Mouse (Mus musculus) naive thymus-derived CD4-positive, alpha-beta T cell, adult 2 months (primary cell): ENCODE data around the gene Hcrtr1.

ENCODE experiments used
- DNase-seq: peaks from one replicate; pipeline ENCODE4 v3.0.0-alpha.2; 2011; ENCODE audit warnings: low read depth

The Hcrtr1 gene

DNA sequence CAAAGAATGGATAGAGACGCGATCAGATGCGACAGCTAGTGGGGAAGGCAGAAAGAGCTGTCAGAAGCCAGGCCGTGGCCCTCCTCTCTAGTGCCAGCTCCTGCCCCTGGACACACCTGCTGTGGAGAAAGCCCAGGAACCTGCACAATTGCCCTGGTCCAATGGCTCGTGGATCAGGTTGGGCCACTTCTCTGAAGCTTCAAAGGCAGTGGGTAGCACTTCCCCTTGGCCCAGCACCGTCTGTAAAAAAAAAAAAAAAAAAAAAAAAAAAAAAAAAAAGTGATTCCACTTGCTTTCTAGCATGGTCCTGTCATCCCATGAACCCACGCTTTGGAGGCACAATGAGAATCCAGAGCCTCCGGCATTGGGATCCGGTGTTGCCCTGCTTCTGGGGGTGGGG is 28.7 kb upstream of the Hcrtr1 start:
- DNase-seq = no peak

DNA sequence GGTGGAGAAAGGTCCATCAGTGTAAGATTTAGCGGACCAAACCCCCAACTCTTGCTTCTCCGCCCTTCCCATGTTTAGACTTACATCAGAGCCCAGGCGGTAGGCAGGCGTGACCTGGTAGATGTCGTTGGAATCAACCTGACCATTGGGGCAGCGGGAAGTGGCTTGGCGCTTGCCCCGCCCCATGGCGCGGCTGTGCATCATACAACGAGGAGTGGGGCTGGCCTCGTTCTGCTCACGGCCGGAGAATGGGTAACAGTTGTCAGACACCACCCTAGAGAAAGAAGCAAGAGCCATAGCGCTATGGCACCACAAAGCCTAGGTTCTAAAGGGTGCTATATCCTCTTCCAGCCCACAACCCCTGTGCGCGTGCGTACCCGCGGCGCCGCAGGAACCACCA is 28.2 kb upstream of the Hcrtr1 start:
- DNase-seq = no peak

DNA sequence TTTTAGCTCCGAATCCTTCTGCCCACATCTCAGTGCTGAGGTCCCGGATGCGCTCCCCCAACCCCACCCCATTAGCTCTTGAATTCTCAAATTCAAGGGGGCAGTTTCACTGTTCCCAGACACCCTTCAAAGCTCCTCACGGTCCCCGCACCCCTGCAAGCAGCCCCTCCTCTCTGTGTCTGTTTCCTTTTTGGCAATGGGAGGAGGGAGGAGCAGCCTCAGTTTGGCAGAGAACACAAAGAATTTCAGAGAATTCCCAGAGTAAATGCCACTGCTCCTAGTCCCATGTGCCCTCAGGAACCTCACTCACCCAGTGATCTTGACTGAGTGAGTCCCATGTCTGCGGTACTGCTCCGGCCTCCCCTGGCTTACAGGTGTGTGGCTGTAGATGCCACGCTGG is 27.4 kb upstream of the Hcrtr1 start:
- no peak for DNase-seq

DNA sequence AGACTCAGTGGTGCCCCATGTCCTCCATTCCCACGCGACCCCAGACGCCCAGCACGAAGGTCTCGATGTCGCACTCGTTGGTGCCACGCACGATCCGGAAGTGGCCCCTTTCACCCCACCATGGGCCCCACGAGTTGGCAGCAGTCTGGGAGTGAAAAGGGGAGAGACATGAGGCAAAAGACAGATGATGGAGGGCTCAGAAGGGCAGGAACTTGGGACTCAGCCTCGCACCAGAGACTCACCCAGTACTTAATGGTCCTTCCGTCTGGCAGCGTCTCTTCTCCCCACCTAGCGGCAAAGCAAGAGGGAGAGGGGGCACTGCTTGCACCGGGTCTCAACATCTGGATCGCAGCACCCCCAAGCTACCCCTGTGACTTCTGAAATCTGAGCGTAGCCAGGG is 26.9 kb upstream of the Hcrtr1 start:
- DNase-seq = no peak

DNA sequence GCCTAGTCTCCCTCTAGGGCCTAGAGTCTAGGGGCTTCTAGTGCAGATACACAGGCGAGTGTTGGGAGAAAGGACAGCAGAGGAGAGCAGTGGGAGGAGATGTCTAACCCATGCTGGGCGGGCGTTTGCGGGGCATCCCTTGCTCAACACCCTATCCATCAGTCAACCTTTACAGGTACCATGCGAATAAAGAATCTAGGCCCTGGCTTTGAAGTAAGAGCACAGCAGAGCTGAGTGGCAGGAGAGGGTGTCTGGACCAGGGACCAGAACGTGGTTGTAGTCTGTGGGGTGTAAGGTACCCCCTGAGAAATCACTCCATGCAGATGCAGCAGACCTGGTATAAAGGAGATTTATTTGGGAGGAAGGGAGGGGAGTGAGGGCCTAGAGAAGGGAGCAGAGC is 25.0 kb upstream of the Hcrtr1 start:
- DNase-seq = no peak

DNA sequence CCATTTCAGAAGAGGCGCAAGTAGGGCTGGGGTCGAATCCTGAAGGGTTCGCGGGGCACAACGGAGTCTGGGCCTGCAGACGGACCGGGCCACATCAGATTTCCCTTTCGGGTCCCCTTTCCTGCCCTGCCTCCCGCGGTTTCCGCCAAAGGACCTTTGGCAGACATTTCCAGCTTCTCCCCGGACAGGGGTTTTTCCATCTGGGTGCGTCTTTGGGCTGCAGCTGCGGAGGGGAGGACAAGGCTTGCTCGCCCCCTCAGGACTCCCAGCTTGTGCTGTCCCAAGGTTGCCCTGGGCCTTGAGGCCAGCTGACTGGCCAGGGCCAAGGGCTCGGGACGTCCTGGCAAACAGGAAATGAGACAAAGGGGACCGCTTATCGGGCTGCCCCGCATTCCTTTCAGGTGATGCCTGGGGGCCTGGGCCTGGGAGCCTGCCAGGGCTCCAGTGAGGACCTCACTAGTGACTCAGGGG is 24.3 kb upstream of the Hcrtr1 start:
- DNase-seq = no peak

DNA sequence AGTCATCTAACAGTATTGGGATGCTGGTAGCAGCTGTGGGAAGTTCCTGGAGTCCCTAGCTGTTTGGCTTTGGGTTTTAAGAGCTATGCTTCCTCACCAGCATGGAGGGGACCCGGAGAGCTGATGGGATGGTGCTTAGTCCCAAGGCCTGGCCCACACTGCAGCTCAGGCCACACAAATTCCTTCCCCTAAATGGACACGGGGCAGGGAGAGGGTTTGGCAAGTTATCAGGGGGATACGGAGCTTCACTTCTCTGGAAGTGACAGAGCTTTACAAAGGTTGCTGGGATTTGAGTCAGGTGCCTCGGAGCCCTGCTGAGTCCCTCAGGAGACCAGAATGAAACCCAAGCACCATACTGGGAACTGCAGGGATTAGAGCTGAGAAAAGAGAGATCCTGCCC is 22.2 kb upstream of the Hcrtr1 start:
- no peak for DNase-seq

DNA sequence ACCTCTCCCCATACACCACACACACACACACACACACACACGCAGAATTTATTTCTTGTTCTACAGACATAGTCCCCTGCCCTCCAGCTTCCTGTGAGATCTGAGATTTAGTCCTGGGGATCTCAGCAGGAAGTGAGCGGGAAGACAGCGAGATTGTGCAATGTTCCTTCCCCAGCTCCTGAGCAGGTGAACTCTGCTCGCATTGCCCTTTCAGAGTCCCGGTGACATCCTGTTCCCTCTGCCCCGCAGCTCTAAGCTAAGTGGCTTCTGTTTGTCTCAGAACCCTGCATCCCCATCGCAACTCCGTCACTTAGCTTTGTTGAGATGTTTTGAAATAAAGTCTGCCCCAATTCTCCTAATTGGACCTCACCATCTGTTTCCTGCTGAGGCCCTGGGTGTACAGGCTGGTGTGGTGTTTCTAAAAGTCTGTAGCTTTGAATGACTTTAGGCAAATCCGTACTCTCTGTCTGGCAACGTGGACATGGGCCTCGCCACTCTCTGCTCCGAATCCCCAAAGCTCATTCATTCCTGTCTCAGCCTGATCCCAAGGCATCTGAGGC is 17.7 kb upstream of the Hcrtr1 start:
- no peak for DNase-seq

DNA sequence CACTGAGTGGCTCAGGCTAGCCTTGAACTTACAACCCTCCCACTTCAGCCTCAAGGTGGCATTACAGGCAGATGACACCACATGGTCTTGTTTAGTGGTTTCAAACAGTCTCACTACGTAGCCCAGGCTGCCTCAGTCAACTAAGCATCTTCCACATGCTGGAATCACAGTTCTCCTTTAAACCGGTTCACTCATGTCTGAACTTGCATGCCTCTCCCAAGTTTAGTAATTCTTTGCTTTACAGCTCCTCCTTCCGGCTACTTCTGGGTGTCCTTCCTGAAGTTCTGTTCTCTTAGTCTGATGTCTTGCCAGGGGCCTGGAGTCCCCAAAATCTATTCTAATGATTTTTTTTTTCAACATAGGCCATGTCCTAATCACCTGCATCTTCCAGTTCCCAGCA is 15.1 kb upstream of the Hcrtr1 start:
- DNase-seq = no peak

DNA sequence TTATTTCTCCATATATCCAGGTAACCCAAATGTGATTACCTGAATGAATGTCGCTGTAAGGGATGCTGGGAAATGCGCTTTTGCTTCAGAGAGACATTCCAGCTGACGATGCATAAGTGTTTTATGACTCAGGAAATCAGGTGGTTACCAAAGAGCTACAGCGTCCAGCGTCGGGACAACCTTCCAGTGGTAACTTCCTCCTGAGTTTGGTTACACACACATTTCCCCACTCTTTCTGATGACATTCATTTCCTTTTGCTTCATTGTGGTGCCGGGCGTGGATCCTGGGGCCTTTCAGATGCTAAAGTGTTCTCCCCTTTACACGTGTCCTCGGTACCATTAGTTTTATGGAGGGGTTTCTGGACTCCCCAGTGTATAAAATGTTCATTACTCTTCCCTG is 9.2 kb upstream of the Hcrtr1 start:
- no peak for DNase-seq

DNA sequence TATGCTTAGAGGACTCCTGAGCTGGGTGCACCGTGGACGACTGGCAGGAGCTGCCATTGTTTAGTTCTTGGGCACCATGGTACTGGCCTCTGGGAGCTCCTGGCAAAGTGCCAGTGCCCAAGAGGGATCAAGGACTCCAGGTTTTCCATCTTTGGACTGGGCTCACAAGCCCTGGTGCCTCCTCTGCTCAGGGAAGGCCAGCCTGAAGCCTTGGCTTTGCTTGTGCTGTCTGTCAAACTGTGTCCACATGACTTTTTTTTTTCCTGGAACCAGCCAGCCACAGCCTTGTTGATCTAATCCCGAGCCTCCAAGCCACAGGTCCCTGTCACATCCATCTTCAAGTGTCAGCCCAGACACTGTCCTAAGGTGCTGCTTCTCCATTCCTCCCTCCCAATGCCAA is 2.6 kb upstream of the Hcrtr1 start:
- DNase-seq = no peak

DNA sequence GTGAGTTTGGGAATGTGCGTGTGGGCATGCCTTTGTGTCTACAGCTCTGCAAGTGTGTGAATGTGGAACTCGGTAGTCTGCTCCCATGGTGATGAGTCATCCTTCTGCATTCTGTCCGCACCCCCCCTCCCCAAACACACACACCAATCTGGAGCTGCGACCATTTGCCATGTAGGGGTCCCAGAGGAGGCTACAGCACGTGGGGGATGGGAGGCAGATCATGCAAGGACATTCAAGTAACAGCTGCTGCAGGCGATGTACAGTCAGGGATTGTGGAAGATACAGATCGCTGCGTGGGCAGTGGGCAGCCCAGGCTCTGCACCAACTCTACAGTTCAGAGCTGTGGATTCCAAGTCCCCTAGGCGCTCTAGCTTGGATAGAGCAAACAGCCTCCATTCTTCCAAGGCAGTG is 1.8 kb upstream of the Hcrtr1 start:
- no peak for DNase-seq

DNA sequence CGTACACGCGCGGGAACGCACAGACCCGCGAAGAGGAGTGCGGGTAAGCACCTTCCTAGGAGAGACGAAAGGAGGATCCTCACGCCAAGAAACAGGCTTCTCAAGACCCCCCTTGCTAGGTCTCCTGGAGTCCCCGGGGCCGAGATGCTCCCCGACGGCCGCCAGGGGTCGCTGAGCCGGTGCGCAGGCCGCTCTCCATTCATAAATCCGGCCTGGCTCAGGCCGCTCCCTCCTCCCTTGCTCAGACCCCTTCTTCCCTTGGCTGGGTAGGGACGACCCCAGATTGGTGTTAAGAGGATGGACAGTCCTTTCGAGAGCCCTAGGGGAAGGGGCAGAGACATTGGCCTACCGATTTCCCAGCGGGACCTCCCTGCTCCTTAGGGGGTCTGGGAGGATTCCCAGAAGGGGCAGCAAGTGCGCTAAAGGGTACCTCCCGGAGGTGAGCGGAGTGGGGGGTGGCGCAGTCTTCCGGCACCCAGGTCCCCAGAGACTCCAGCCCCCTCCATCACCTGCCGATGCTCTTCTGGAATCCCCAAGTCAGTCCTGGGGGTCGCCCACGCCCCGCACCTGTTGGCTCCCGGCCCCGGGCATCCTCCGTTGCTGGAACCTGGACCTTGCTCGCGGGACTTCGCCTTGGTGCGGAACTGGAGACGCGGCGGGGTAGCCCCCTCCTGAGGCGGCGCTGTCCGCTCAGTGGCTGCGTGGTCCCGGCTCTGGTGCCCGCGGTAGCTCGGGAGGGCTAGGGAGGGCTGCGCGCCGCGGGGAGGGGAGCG is 532 bp downstream of the Hcrtr1 start:
- peak; percentile 38 for DNase-seq

DNA sequence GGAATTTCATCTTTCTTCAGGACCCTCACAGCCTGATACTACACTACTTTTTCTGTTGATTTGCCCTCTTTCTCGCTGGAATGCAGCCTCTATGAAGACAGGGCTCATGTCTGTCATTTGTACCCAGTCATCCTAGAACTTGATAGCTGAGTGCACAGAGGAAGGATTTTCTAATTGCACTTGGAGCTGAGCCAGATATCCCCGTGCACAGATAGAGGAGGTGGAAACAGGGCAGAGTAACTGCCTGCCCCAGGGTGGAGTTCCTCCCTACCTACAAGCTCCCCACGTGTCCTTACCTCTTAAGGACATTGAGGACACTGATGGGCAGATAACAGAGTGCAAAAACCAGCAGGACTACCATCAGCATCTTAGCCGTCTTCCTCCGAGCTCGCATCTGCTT is 5.8 kb downstream of the Hcrtr1 start:
- DNase-seq = no peak

DNA sequence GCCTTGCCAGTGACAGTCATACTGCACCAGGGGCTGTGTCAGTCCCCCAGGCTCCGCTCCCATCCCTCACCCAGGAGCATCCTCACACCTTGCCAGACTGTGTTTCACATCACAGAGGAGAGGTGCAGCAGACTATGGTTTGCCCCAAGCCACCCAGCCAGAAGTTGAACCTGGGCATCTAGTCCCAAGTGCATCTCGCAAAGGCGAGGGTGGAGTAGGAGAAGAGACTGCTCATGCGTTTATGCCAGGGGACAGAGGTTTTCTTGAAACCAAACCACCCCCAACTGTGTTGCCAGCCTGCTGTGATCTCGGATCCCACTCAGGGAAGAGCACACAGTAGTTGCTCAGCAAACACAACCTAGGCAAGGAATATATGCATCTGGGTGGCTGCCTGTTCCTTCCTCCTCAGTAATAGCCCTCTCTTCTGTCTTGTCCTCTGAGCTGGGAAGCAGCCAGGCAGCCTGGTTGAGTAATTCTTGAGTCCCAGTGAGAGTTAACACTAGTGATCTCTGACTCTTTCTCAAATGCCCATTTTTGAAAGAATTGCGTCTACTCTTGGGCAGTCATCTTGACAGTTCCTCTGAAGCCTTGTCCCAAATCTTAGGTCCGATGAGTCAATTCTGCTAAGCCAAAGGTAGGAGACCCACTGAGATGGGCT is 7.6 kb downstream of the Hcrtr1 start:
- no peak for DNase-seq

DNA sequence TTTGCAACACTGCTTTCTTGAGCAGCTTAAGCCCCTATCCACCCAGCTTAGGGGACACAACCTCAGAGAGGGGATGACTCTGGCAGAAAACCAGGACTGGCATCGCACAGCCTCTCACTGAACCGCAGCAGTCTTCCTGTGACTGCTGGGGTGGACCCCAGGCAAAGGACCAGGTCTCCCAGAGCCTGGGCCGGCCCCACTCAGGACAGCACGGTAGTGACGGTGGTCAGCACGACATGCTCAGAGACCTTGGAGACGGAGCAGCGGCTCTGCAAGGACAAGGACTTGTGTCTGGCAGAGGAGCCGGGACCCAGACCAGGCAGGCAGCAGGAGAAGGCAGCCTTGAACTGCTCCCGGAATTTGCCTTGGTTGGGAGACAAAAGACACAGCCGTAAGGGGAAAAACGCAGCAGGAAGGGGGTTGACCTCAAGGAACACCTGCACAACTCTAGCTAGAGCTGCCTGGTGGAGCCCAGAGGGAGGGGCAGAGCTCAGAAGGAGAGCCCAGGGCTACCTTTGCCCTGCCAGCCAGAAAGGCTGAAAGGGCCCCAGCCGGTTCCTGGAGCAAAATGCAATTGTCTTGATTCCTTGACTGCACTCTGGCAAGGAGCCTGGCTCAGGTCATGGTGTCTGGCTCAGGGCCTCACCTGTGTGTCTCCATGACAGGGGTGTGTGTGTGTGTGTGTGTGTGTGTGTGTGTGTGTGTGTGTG is 8.4 kb downstream of the Hcrtr1 start:
- DNase-seq = no peak

DNA sequence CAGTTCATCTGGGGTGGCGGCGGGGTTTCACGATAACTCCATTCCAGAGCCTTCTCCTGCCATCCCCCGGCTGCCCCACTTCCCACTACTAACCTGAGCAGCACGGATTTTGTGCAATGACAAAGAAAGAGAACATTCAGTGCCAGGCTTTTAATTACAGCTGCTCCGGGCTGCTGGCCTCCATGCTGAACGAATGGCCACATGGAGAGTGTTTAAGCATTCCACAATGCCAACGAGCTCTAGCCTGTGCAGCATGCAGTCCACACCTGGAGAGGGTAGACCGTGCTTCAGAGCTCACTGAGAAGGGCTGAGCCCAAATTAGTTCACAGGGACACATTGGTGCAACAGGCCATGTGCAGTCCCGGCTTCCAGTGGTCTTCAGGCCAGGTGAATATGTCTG is 9.1 kb downstream of the Hcrtr1 start:
- no peak for DNase-seq

DNA sequence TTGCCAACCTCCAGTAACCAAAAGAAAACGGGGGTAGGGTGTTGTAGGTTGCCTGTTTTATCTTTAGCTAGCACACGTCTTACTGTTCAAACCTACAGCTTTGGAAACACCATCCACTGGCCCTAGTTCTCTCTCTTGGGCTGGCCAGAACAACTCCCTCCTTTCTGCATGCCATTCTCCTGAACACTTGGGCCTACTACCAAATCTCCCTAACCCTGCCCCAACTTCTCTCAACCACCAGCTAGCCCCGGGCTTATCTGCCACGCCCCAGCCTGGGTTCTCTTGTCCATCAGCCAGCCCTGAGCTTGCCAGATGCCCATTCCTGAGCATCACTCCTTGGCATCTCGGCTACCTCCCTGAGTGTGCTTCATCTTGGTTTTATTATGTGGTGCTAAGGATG is 10.3 kb downstream of the Hcrtr1 start:
- DNase-seq = no peak

DNA sequence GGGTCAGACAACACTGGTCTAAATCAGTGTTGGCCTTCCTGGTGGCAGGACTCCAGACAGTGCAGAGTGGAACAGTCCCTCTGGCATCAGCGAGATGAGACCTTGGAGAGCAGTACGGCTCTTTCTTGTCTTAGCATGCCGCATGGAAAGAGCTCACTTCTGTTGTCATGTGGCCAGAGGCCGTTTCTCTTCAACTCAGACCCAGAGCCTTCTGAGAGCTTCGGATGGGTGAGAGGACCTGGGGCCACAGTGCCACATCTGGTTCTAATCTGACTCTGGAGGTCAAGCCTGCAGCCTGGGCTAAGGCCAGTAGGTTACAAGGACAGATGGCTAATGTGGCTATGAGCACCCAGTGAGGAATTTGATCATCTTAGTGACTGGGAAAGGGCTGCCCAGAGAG is 13.2 kb downstream of the Hcrtr1 start:
- DNase-seq = no peak

DNA sequence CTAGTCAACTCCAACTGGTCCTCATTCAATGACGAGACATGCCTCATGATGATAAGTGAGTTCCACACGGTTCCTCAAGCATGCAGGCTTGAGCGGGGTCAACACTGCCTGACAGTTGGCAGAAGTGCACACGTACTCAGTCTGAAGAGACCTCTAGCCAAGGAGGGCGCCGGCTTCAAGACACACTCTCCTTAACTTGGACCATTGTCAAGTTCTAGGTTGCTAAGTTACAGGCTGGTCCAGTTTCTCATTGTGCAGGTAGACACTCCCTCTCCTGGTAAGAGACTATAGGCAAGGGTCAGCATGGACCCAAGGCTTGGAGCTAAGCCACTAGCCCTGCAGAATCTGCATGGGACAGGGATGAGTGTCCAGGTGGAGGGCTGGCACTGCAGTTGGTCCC is 14.0 kb downstream of the Hcrtr1 start:
- no peak for DNase-seq

DNA sequence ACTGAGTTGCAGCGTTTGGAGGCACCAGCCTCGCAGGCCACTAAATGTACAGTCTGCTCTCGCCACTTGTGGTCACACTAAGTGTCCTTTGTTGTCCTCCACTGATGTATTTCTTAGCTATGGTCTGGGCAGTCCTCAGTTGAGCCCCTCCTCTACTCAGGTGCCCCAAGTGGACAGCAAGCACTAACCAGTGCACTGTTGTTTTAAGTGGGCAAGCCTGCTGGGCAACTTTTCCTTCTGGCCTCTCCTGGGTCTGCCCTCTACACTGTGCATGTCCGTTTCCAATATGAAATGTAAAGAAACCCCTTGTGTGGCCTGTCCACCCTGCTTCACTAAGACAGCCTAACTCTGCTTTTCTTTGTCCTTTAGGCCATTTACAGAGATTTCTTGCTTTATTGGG is 15.0 kb downstream of the Hcrtr1 start:
- no peak for DNase-seq

DNA sequence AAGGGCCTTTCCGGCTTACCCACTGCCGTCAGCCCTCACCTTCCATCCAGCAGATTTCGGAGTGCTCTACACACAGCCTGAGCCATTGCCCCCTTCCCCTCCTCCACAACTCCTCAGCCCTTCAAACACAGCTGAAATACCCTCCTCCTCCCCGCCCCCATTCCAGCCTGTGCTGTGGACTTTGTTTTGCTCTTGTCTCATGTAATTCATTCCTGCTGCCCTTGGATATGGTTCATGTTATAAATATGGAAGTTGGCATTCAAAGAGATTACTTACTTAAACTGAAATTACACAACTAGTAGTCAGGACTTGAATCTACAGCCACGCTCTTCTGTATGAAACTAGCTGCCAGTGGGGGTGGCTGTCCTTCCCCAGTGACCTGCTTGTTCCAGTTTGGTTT is 16.1 kb downstream of the Hcrtr1 start:
- DNase-seq = no peak

DNA sequence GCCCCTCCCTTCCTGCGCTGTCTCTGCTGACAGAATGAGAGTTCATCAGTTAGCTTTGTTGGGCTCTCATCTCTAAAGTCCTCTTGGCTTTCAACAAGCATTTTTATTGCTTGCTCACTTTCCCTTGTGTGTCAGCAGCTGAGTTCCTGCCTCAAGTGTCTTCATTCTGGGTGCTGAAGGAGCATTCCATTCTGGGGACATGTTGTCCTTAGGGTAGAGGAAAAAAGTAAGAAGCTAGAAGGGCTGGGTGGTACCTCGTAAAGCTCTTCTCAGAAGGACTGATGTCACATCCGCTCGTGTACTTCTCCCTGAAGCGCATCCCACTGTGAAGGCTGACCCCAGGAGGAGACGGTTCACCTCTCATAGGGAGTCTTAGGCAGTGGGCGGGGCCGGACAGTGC is 17.6 kb downstream of the Hcrtr1 start:
- no peak for DNase-seq
